Mouse (Mus musculus): ENCODE data around the gene Ercc2. TPM values are rescaled to one million over a fixed set of nuclear protein-coding genes. Genes with fewer than 3 reads are reported as not detected.

The Ercc2 gene
- polyA plus RNA-seq, 1 experiment, result 14.3 TPM

GRCm38 (mm10) chr7:19420821-19421636 is 39.2 kb downstream of the Ercc2 start:
- Histone ChIP-seq H3K27ac (ENCODE audit: insufficient read depth, low read length) (no peak overlapping the region), H3K4me1 (ENCODE audit: control insufficient read depth, insufficient read depth, low read length) (no peaks in the 10 kb centered on the region), H3K4me3 (ENCODE audit: insufficient read depth, low read length) (peak overlapping the region; percentile 21; the same call in 1 of the 2 replicates)
- TF ChIP-seq POLR2A (IDR thresholded peaks at IDR 0.05; ENCODE audit: low read depth, low read length), result no peak
- no peak for TF ChIP-seq CTCF (IDR thresholded peaks at IDR 0.05; ENCODE audit: borderline replicate concordance, insufficient read depth, low read length)

- no peak overlapping the region for H3K4me3 ChIP-seq (ENCODE audit: insufficient read depth, low read length)
- TF ChIP-seq CTCF (IDR thresholded peaks at IDR 0.05; ENCODE audit: borderline replicate concordance, insufficient read depth, low read length) (no peak), POLR2A (IDR thresholded peaks at IDR 0.05; ENCODE audit: low read depth, low read length) (no peak)
- no peak overlapping the region for H3K27ac ChIP-seq (ENCODE audit: insufficient read depth, low read length)
- no peaks in the 10 kb centered on the region for H3K4me1 ChIP-seq (ENCODE audit: control insufficient read depth, insufficient read depth, low read length)
Observed at GRCm38 (mm10) chr7:19423083-19423482, 41.3 kb downstream of the Ercc2 start.

GRCm38 (mm10) chr7:19424051-19424450 is 42.2 kb downstream of the Ercc2 start:
- H3K4me3 ChIP-seq (ENCODE audit: insufficient read depth, low read length), result no peak overlapping the region
- TF ChIP-seq POLR2A (IDR thresholded peaks at IDR 0.05; ENCODE audit: low read depth, low read length), result no peak
- no peak for TF ChIP-seq CTCF (IDR thresholded peaks at IDR 0.05; ENCODE audit: borderline replicate concordance, insufficient read depth, low read length)
- no peaks in the 10 kb centered on the region for H3K4me1 ChIP-seq (ENCODE audit: control insufficient read depth, insufficient read depth, low read length)
- no peak overlapping the region for H3K27ac ChIP-seq (ENCODE audit: insufficient read depth, low read length)

- H3K4me3 ChIP-seq (ENCODE audit: insufficient read depth, low read length), result no peak overlapping the region
- TF ChIP-seq POLR2A (IDR thresholded peaks at IDR 0.05; ENCODE audit: low read depth, low read length), result no peak
- TF ChIP-seq CTCF (IDR thresholded peaks at IDR 0.05; ENCODE audit: borderline replicate concordance, insufficient read depth, low read length), result no peak
- H3K4me1 ChIP-seq (ENCODE audit: control insufficient read depth, insufficient read depth, low read length), result no peaks in the 10 kb centered on the region
- no peak overlapping the region for H3K27ac ChIP-seq (ENCODE audit: insufficient read depth, low read length)
Observed at GRCm38 (mm10) chr7:19426349-19426748, 44.5 kb downstream of the Ercc2 start.

- Histone ChIP-seq H3K4me3 (ENCODE audit: insufficient read depth, low read length) (no peak overlapping the region), H3K4me1 (ENCODE audit: control insufficient read depth, insufficient read depth, low read length) (no peaks in the 10 kb centered on the region), H3K27ac (ENCODE audit: insufficient read depth, low read length) (no peak overlapping the region)
- no peak for TF ChIP-seq POLR2A (IDR thresholded peaks at IDR 0.05; ENCODE audit: low read depth, low read length)
- no peak for TF ChIP-seq CTCF (IDR thresholded peaks at IDR 0.05; ENCODE audit: borderline replicate concordance, insufficient read depth, low read length)
Observed at GRCm38 (mm10) chr7:19426888-19427287, 45.1 kb downstream of the Ercc2 start.

- TF ChIP-seq POLR2A (IDR thresholded peaks at IDR 0.05; ENCODE audit: low read depth, low read length), result no peak
- TF ChIP-seq CTCF (IDR thresholded peaks at IDR 0.05; ENCODE audit: borderline replicate concordance, insufficient read depth, low read length), result no peak
- no peaks in the 10 kb centered on the region for H3K4me1 ChIP-seq (ENCODE audit: control insufficient read depth, insufficient read depth, low read length)
- H3K4me3 ChIP-seq (ENCODE audit: insufficient read depth, low read length), result no peak overlapping the region
- no peak overlapping the region for H3K27ac ChIP-seq (ENCODE audit: insufficient read depth, low read length)
Observed at GRCm38 (mm10) chr7:19427999-19428650, 46.3 kb downstream of the Ercc2 start.

GRCm38 (mm10) chr7:19429726-19430125 is 47.9 kb downstream of the Ercc2 start:
- no peak overlapping the region for H3K4me3 ChIP-seq (ENCODE audit: insufficient read depth, low read length)
- TF ChIP-seq POLR2A (IDR thresholded peaks at IDR 0.05; ENCODE audit: low read depth, low read length) (no peak), CTCF (IDR thresholded peaks at IDR 0.05; ENCODE audit: borderline replicate concordance, insufficient read depth, low read length) (no peak)
- no peak overlapping the region for H3K27ac ChIP-seq (ENCODE audit: insufficient read depth, low read length)

GRCm38 (mm10) chr7:19430402-19430801 is 48.6 kb downstream of the Ercc2 start:
- no peak overlapping the region for H3K4me3 ChIP-seq (ENCODE audit: insufficient read depth, low read length)
- TF ChIP-seq POLR2A (IDR thresholded peaks at IDR 0.05; ENCODE audit: low read depth, low read length) (no peak), CTCF (IDR thresholded peaks at IDR 0.05; ENCODE audit: borderline replicate concordance, insufficient read depth, low read length) (no peak)
- H3K4me1 ChIP-seq (ENCODE audit: control insufficient read depth, insufficient read depth, low read length), result no peaks in the 10 kb centered on the region
- no peak overlapping the region for H3K27ac ChIP-seq (ENCODE audit: insufficient read depth, low read length)

More at GRCm38 (mm10) chr7:19429726-19430125, 47.9 kb downstream of the Ercc2 start:
- no peaks in the 10 kb centered on the region for H3K4me1 ChIP-seq (ENCODE audit: control insufficient read depth, insufficient read depth, low read length)

- Histone ChIP-seq H3K27ac (ENCODE audit: insufficient read depth, low read length) (no peak overlapping the region), H3K4me3 (ENCODE audit: insufficient read depth, low read length) (no peak overlapping the region), H3K4me1 (ENCODE audit: control insufficient read depth, insufficient read depth, low read length) (no peaks in the 10 kb centered on the region)
- no peak for TF ChIP-seq CTCF (IDR thresholded peaks at IDR 0.05; ENCODE audit: borderline replicate concordance, insufficient read depth, low read length)
Observed at GRCm38 (mm10) chr7:19432475-19432874, 50.7 kb downstream of the Ercc2 start.

- Histone ChIP-seq H3K27ac (ENCODE audit: insufficient read depth, low read length) (no peak overlapping the region), H3K4me3 (ENCODE audit: insufficient read depth, low read length) (no peak overlapping the region), H3K4me1 (ENCODE audit: control insufficient read depth, insufficient read depth, low read length) (no peaks in the 10 kb centered on the region)
- TF ChIP-seq CTCF (IDR thresholded peaks at IDR 0.05; ENCODE audit: borderline replicate concordance, insufficient read depth, low read length) (no peak), POLR2A (IDR thresholded peaks at IDR 0.05; ENCODE audit: low read depth, low read length) (no peak)
Observed at GRCm38 (mm10) chr7:19436276-19436675, 54.5 kb downstream of the Ercc2 start.

Data from embryonic fibroblast, embryonic 13.5 days (primary cell).